ENCODE assay signal across 27 mouse cellular contexts in the genomic region with DNA sequence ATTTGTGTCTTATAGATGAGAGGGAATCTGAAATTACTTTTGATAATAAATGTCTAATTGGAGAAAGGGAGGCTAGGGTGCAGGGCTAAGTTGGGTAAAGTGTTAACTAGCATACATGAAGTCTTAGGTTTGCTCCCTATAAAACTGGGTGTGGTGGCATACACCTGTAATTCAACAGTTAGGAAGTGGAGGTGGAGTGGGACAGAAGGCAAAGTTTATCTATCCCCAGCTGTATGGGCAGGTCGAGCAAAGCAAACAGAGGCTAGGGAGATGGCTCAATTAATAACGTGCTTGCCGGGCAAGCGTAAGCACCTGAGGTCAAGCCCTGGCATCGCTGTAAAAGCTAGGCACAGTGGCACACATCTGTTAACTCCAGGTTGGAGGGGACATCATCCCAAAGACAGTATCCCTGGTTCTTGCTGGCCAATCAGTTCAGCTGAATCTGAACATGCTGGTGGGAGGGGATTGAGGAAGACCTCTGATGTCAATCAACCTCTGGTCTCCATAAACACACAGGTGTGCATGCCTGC. TPM values are rescaled to one million over a fixed set of nuclear protein-coding genes. Genes with fewer than 3 reads are reported as not detected.
"Had no signal": no experiment of that assay in that cellular context is flagged by ENCODE, and none has a peak within 500 bp of the region (broad histone marks: within the 10 kb centered on the region; RNA-seq: fewer than 3 reads in every experiment).

No protein-coding gene starts in this region.

- H3K4me3 ChIP-seq: gastrocnemius, adult 2 months; heart, adult 2 months; hindbrain, embryonic 10.5 days; hindbrain, embryonic 12.5 days; kidney, embryonic 15.5 days; limb, embryonic 13.5 days; limb, embryonic 15.5 days; liver, embryonic 12.5 days had no signal

- H3K36me3 ChIP-seq: hindbrain, embryonic 10.5 days; hindbrain, embryonic 12.5 days; kidney, embryonic 15.5 days; limb, embryonic 13.5 days; limb, embryonic 15.5 days; liver, embryonic 12.5 days had no signal

- H3K27ac ChIP-seq: gastrocnemius, adult 2 months; heart, adult 2 months; hindbrain, embryonic 10.5 days; hindbrain, embryonic 12.5 days; hindbrain, embryonic 14.5 days; kidney, embryonic 15.5 days; kidney, postnatal 0 days; limb, embryonic 13.5 days; limb, embryonic 15.5 days; liver, embryonic 12.5 days; liver, embryonic 14.5 days had no signal

- H3K4me2 ChIP-seq: heart, embryonic 11.5 days; hindbrain, embryonic 12.5 days; hindbrain, embryonic 14.5 days; kidney, embryonic 15.5 days; limb, embryonic 13.5 days; limb, embryonic 15.5 days; liver, embryonic 12.5 days had no signal

- H3K9me3 ChIP-seq: hindbrain, embryonic 10.5 days; hindbrain, embryonic 12.5 days; kidney, embryonic 15.5 days; limb, embryonic 13.5 days; limb, embryonic 15.5 days; liver, embryonic 12.5 days had no signal

- H3K27me3 ChIP-seq: hindbrain, embryonic 12.5 days; limb, embryonic 13.5 days; limb, embryonic 15.5 days had no signal

- H3K9ac ChIP-seq: forebrain, postnatal 0 days; hindbrain, embryonic 12.5 days; hindbrain, embryonic 14.5 days; kidney, embryonic 15.5 days; limb, embryonic 13.5 days; limb, embryonic 15.5 days; liver, embryonic 12.5 days; liver, embryonic 14.5 days had no signal

- DNase-seq: forebrain, postnatal 0 days; gastrocnemius, adult 2 months; gastrocnemius, postnatal 10 days; gastrocnemius, postnatal 25 days; heart, adult 2 months; heart, postnatal 10 days; heart, postnatal 4 days; kidney, adult 11 months; kidney, adult 2 months; kidney, adult 9 months; kidney, postnatal 14 days; kidney, postnatal 36 days; layer of hippocampus, adult 9-11 months; layer of hippocampus, postnatal 36 days; left cerebral cortex, postnatal 4 days had no signal

- ATAC-seq: forebrain, postnatal 0 days; hindbrain, embryonic 16.5 days; inflammation-experienced regulatory T-cells, adult 6 months; liver, embryonic 12.5 days had no signal

- H3K4me1 ChIP-seq: hindbrain, embryonic 12.5 days; limb, embryonic 15.5 days; liver, embryonic 12.5 days had no signal

RNA-seq across cellular contexts. Expression of a gene that starts 54.3 kb away (rescaled TPM):
- polyA plus RNA-seq: inflammation-experienced regulatory T-cells, adult 6 months had no signal
